Mouse (Mus musculus) midbrain, embryonic 15.5 days (tissue): ENCODE data around the gene Arhgap27. TPM values are rescaled to one million over a fixed set of nuclear protein-coding genes. Genes with fewer than 3 reads are reported as not detected.

Source experiments
- polyA plus RNA-seq: library from polyadenylated mRNA; unstranded; fragments of >200 nt; fragmentation: Nextera tagmentation; extraction: Ambion mirVana; gene quantifications from 2 replicates; pipeline ENCODE4 v1.2.1, GENCODE M21; 2015

Arhgap27 gene
- polyA plus RNA-seq, 1 experiment from 2014 or later: 4.6 TPM

Other genes with a start within 250 kb of the Arhgap27 start
- gene Hexim1, start 247.5 kb downstream of the Arhgap27 start, polyA plus RNA-seq: 3.1 and 3.7 TPM in 2 replicates
- gene Hexim2, start 231.3 kb downstream of the Arhgap27 start, polyA plus RNA-seq: 27.2 and 33.4 TPM in 2 replicates
- 7.0 and 7.5 TPM in 2 replicates for gene Fmnl1, start 192.6 kb downstream of the Arhgap27 start, polyA plus RNA-seq
- gene 1700023F06Rik, start 155.1 kb downstream of the Arhgap27 start, polyA plus RNA-seq: 1.6 and 1.9 TPM in 2 replicates
- gene Spata32, start 145.3 kb downstream of the Arhgap27 start, polyA plus RNA-seq: 0.66 and 0.71 TPM in 2 replicates
- 3.9 and 5.0 TPM in 2 replicates for gene Map3k14, start 96.2 kb downstream of the Arhgap27 start, polyA plus RNA-seq
- 9.5 and 10.8 TPM in 2 replicates for gene Plekhm1, start 49.0 kb upstream of the Arhgap27 start, polyA plus RNA-seq
- gene Lrrc37a, start 140.9 kb upstream of the Arhgap27 start, polyA plus RNA-seq: not detected in 2 replicates